Mouse (Mus musculus) urinary bladder, postnatal 14 days (tissue): Measurements from ENCODE around the gene Psmb5.
A peak's percentile ranks its signal among the peaks of the same experiment; 100 is the strongest.

Experiments used
- DNase-seq: peaks from one replicate; pipeline ENCODE4 v3.0.0; 2021; ENCODE audit warnings: low spot score

Psmb5 gene

DNA sequence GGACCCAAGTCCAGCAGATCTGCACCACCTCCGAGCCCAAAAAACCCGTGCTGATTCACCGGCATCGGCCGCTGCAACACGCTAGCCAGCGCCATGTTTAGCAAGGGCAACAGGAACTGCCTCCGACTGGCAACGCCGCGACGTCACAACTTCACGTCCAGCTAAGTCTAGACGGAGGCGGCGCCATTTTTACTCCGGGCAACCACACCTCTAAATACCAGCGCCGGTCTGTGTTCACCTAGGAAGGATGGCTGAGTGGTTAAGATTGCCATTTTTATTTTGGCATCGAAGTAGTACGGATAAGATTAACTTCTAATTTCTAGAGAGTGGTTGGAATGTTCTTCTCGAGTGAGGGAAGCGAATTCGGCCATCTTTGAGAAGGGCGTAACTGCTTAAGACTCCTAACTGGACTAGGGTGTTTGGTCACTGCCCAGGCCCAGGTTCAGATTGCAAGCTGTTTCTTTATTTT, at the start of gene Psmb5:
Gene Psmb5, minus strand, starts transcription at position 126 of the 469 bp plus-strand sequence.
- peak; percentile 89 for DNase-seq

DNA sequence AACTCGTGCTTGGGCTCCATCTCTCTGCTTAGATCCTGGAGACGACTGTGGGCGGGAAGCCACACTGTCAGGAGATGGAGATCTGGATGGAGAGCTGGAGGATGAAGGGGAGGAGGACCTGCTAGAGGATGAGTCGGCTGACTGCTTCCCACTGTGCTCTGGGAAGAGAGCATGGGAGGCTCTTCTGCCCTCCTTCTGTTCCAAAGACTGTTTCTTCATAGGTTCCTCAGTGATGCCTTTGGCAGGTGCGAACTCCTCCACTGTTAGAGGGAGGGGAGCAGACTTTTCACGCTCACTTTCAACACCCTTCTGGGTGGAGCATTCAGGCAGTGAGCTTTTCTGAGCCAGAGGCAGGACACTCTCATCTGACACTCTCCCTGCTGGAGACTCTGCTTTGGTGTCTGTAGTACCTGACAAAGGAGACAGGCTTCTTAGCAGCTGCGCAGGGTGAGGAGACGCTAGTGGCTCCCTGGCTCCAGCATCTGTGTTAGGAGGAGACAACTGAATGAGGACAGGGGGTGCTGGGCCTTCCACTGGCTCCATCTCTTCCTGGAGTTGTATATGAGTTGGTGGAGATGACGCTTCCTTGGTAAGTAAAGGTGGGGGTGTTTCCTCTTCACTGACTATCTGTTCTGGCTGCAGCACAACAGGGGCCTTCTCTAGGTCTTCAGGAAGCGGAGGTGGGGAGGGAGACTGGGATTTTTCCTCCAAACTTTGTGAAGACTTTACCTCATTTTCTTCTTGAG, 46.8 kb upstream of the Psmb5 start:
- DNase-seq, result no peak

DNA sequence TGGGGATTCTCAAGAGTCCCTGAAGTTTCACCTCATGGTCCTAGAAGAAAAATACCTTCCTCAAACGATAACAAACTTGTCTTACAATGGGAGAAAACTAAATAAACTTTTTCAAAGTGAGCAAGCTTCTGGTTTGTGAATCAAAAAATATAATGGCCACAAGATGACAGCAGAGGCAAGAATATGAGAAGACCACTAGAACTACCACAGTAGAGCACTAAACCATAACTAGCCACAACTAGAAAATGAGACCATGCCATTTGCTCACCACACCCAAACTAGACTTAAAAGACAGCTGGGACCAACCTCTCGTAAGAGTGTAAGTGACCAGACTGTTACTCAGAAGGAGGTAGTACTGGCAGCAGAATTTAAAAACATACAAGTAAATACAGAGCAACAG, 42.2 kb upstream of the Psmb5 start:
- no peak for DNase-seq

DNA sequence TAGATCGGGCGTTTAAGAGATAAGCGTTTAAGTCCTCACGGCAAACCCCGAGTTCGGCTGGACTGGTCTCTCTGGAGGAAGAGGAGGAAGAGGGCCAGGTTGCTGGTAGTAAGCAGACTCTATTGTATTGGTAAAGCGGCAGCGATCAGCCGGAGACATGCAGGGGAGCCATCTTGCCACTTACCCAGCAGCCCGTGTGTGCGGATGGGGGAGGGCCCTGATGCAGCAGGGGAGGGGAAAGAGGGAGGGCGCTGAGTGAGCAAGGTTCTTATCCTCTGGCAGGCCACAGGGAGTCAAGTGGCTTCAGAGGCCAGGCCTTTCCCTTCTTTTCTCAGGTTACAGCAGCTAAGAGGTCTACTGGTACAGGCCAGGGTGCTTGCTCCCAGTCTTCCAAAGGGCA, 35.7 kb upstream of the Psmb5 start:
- peak; percentile 88 for DNase-seq

DNA sequence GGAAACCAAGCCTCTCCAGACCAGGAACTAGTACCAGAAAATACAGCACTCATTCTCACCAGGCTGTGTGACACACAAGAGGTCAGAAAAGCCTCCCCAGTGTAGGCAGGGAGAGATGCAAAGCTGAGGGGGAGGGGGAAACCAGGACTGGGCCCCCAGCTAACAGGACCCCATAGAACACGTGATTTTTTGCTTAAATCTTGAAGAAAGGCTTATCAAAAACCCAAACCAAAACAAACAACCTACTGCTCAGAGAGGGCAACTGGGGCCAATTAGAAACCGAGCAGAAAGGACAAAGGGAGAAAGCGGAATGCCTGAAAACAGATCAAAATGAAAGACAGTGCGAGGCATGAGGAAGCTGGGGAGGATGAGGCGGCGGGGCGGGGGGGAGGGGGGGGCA, 35.0 kb upstream of the Psmb5 start:
- no peak for DNase-seq

DNA sequence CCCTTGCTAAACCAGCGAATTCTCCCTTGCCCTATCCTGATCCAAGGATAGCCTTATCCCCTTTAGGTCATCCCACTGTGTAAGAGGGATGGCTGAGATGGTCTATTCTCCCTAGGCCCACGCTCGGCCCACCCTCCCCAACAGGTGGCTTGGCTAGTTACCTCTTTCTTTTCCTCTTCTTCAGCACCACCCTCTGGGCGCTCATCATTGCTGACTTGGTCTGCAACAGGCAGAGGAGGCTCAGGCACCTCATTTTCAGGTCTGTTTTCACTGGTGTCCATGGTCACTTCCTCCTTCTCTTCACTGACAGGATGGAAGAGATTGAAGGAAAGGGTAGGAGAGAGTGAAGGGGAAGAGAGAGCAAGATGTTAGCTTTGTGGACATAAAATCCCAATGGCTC, 33.7 kb upstream of the Psmb5 start:
- DNase-seq, result no peak

DNA sequence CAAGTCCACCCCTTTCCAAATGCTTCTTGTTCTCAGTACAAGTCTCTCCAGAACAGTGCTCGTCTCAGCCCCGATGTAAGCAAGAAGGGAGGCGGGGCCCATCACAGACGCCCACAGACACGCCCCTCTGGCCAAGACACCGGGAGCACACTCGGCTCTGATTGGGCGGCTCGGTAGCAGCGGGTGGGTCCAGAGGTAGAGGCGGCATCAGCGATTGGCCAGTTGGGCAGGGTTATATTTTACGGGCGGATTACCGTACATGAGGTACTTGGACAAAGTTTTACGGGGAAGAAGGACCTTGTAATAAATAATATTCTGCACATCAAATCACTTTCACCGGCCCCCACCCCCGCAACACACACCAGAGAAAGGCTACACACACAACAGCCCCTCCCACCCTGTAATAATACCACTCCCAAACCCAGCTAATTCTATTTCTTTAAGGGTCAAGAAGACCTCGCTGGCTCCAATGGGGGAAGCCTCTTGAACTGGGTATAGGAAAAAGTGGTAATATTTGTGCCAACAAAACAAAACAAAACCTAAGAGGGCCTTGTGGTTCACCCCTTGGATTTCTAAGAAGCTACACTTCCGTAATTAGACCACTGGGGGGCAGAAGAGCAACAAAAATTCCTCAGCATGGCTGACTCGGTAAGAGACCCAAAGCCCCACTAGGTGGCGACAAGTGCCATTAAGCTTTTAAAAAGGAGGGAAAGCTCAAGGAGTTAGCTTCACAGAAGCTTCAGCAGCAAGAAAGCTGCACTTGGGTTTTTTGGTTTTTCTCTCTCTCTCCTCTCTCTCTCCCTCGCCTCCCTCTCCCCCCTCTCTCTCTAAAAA, 33.0 kb upstream of the Psmb5 start:
- DNase-seq, result peak; percentile 89

DNA sequence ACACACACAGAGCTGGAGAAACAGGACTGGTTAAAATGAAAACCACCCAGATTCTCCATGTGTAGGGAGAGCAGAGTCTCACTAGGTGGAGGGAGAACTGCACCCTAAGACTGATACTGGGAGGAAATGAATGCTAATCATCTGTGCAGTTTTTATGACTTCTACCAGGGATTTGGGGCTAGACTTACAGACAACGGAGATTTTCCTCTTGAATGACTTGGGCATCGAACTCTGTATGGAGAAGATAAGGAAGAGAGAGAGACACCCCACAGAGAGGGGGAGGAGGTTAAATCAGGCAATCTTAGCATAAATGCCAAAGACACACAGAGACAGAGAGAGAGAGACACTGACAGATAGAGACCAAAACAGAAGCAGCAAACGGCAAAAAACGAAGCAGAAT, 30.1 kb upstream of the Psmb5 start:
- DNase-seq, result no peak

DNA sequence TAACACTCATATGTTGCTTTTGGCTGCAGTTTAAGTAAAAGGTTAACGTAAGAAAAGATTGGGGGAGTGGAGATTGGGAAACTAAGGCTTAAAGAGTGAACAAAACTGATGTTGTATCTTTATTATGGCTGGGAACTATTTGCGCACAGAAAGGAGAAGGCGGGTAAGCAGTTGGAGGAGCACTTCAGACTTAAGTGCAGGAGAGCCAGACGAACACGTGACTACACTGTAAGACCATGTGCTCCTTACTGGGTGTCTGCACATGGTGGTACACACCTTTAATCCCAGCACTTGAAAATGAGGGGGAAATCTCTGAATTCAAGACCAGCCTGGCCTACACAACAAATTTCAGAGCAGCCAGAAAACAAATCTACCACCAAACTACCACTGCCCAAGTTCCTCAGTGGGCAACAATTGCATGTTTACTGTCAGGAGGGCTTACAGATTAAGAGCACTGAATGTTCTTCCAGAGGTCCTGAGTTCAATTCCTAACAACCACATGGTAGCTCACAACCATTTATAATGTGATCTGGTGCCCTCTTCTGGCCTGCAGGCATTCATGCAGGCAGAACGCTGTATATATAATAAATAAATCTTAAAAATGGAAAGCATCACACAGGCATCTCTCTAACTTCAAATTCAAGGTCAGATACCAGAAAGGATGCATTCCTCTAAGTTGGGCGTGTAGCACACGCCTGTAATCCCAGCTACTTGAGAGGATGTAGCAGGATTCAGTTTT, 29.2 kb upstream of the Psmb5 start:
- DNase-seq, result no peak

DNA sequence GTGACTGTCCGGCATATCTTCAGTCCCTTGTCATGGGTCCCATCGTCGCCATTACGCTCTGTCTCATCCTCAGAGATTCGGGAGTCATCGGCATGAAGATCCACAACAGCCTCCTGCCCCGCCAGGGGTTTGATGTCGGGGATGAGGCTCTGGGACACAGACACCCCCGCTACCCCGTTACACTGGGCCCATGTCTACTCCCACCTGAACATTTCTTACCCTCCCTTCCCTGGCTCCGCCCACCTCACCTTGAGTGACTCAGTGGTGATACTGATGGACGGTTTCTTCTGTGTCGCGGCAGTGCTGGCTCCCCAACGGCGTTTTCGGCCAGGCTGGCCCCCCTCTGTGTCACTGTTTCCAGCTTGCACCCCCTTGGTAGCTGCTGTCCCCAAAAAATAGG, 28.6 kb upstream of the Psmb5 start:
- DNase-seq, result no peak

DNA sequence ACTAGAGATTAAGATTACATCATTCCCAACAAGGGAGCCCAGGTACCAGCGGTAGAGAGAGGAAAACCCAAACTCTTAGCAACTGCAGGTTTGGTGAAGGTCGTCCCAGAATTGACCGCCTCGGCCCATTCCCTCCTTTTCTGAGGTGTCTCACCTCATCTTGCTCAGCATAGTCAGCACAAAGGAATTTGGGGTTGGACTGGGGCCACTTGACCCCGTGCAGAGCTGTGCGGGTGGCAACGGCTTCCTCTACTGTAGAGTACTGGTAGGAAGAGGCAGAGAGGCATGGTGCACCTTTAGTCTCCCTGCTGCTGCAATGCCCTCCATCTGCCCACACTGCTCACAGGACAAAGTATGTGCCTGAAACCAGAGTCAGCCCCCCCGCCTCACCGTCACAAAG, 26.5 kb upstream of the Psmb5 start:
- DNase-seq, result peak; percentile 31

DNA sequence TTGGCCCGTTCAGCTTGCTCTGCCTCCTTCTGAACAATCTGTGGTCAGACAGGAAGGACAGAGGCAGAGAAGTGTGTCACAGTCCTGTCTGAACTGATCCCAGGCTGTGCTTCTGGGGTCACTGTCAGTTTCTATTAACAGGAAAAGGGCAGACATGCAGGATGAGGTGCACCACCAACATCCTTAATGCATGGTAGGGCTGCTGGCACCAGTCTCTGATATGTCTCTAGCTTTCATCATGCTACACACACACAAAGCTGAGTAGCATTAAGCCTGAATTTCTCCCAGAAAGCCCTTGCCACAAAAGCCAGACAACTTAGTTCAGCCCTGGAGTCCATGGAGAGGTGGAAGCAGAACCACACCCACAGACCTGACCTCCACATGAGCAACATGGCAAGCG, 25.2 kb upstream of the Psmb5 start:
- DNase-seq, result no peak

DNA sequence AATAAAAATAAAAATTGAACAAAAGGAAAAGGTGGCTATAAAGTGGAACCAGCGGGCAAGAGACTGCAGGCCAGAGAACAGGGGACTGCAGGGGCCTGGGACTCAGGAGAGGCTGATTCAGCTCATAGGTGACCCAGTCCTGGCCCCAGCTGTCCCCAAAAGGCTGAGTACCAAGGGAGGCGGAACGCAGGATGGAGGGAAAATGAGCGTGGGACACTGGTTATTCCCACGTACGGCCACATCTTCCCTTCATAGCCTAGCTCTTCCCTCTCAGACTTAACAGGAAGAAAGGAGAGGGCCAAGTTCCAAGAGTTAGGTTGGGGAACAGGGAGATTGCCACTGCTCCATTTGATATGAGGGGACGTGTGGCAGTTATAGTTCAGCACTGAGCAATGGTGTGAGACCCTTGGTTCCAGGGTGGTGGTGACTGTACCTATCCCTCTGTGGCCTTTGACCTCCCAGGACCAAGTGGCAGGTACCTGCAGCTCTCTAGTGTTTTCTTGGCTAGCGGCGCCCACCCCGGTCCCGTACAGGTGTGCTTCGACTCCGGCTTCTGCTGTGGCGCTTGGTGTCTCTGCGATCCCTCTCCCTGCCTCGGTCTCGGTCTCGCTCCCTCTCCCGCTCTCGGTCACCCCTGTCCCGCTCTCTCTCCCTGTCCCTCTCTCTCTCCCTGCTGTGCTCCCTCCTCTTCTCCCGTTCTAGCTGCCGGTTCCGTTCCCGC, 24.6 kb upstream of the Psmb5 start:
- no peak for DNase-seq

DNA sequence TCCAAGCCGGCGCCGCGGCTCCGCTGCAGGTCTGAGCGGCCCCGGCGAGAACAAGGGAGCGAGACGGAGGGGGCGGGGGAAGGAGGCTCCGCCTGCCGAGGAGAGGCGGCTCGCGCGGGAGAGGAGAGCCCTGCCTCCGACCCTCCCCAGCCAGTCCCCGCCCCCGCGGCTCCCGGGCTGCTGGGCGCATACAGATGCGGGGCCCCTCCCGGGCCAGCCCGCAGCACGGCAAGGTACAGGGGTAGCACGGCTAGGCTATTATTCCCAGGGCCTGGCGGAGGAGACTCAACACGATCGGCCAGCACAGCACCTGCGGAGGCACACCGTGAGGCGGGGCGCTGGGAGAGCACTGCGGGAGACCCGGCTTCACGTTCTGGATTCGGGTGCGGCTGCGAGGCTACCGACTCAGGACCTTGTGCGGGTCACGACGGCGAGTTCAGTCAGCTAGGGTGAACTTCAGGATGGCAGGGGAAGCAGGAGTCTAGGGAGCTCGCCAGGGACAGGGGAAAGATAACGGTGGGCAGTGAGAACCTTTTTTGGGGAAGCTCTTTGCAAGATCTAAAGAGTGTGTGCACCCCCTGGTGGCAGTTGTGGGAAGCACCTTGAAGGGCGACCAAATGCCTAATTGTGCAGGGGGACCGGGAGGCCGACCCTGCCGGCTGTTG, 23.6 kb upstream of the Psmb5 start, which contains the start of gene Cdh24:
Gene Cdh24, minus strand, starts transcription at position 60 of the 665 bp plus-strand sequence.
- DNase-seq, result peak; percentile 93

DNA sequence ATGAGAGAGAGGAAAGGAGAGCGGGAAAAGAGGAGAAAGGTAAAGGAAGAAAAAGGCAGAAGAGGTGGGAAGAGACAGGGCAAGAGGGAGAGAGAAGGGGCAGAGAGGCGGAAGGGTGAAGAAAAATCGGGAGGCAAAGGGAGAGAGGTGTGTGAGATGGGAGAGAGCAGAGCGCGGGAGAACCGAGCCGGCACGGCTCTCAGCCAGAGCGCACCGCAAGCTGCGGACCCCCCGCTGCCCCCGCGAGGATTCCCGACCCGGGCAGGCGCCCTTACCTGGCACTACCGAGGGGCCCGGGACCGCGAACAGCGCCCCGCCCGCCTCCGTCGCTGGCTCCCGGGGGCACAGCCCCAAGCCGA, 23.1 kb upstream of the Psmb5 start, which contains the start of gene Gm17606:
Gene Gm17606, plus strand, starts transcription at position 7 of the 359 bp plus-strand sequence.
- DNase-seq, result no peak

DNA sequence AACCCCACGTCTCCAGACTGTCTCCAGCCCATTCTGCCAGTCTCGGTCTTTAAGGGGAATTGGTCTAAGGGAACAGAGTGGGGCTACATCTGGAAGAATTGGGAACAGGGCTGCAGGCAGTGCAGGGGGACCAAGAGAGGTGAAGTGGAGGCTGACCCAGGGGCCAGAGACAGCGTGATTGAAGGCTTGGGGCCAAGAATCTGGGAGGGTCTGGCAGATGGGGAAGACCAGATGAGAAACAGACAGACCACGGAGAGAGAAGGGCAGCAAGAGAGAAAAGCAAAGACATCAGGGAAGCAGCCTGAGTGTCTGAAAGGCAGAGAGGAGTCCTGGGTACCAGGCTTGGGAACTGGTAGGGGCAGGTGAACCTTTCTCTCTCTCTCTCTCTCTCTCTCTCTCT, 22.3 kb upstream of the Psmb5 start:
- DNase-seq, result no peak

DNA sequence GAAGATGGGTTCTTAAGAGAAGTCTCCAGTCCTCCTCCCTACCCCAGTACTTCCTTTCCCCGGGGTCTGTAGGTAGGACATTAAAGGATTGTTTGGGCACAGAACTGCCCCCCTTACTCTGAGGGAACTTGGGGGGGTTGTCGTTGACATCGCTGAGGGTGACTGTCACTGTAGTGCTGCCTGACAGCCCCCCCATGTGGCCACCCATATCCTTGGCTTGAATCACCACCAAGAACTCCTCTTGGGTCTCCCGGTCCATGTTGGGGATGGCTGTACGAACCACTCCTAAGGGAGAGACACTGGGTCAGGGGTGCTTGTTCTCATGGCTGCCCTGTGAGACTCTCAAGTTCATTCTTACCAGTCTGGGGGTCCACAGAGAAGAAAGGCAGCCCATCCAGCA, 20.4 kb upstream of the Psmb5 start:
- no peak for DNase-seq

DNA sequence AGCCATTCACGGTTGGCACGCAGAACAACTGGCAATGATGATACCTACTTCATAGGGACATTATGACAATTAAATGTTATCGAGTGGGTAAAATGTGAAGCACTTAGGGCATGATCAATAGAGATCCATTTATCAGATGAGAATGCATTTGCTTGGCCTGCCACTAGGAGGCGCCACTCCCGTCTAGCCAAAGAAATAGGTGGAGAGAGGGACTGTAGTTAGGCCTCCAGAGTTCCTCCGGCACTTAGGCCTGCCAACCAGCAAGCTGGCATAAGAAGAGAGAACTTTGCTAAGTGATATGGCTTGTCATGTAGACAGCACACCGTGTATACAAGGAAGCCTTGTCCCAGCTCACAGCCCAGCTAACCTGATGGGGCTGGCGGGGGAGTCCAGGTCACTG, 19.1 kb upstream of the Psmb5 start:
- peak; percentile 35 for DNase-seq

DNA sequence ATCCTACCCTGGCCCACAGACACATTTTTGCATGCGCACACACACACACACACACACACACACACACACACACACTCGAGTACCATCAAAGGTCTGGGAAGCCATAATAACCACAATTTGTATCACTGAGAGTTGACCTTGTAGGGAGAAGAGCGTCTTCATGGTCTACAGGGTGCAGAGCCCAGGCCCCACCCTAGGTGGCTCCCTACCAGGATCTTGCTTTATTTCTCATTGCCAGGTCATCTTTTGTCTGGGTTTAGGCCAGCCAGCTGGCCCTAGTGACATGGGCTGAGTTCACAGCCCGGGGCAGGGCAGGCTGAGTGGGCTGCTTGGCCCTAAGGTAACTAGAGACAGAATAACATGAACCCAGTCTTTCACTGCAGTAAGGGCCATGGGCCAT, 16.4 kb upstream of the Psmb5 start:
- no peak for DNase-seq

DNA sequence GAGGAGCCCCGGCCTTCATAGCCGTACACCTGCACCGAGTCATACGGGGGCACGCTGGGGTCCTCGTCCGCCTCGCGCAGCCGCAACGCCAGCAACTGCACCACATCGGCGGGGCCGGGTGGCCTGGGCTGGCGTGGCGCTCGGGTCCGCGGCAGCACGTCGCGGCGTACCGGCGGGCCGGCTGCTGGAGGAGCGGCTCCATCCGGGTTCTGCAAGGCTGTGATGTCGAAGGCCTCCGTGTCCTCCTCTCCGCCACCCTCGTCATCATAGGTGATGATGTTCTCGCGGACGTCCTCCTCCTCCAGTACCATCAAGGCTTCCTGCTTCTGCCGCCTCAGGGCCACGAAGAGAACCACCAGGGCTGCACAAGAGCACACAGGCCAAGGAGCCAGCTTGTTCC, 14.4 kb upstream of the Psmb5 start:
- no peak for DNase-seq

DNA sequence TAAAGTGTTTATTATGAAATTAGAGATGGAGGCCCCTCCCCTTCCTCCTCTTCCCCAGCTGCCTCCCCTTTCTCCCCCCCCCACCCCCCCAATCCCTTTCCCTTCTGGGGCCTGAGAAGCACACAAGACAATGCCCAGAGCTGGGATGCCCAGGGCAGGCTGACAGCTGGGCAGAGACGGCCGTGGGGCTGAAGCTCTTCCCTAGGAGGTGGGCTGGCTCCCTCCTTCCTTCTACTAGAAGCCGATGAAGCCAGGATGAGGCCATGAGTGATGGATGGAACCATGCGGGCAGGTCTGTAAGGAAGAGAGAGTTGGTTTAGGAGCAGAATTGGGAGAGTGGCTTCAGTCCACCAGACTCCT, 13.4 kb upstream of the Psmb5 start:
- DNase-seq, result no peak
